Mouse (Mus musculus) forebrain, embryonic 12.5 days (tissue): ENCODE measurements at regions not wholly inside any gene's neighbourhood (a gene's known extent, or its start where the extent isn't known, plus 50 kb on each side); places are given as distances from the start of the nearest gene placed in this dataset.
A peak's percentile ranks its signal among the peaks of the same experiment; 100 is the strongest.

Experiments used
- ATAC-seq: fragments of 200-750 bp; cut with Nextera tagmentation; 2 replicates; pipeline ENCODE4 v1.8.0; 2017; ENCODE audit warnings: moderate TSS enrichment; ENCODE audit not compliant: low FRiP score
- H3K27ac ChIP-seq: fragments of 300-500 bp; sonication (generic); 2 replicates; pipeline ENCODE4 v1.5.1; 2016; ENCODE audit warnings: mild to moderate bottlenecking
- H3K27me3 ChIP-seq: fragments of 300-500 bp; sonication (generic); 2 replicates; pipeline ENCODE4 v1.6.1; 2016; ENCODE audit warnings: mild to moderate bottlenecking
- H3K36me3 ChIP-seq: fragments of 300-500 bp; sonication (generic); replicated peaks from 2 replicates; pipeline ENCODE4 v1.6.1; 2016; ENCODE audit warnings: mild to moderate bottlenecking
- H3K4me1 ChIP-seq: fragments of 300-500 bp; sonication (generic); 2 replicates; pipeline ENCODE4 v1.6.1; 2016
- H3K4me2 ChIP-seq: fragments of 300-500 bp; sonication (generic); 2 replicates; pipeline ENCODE4 v1.6.1; 2016; ENCODE audit warnings: mild to moderate bottlenecking, moderate library complexity
- H3K4me3 ChIP-seq: fragments of 300-500 bp; sonication (generic); replicated peaks from 2 replicates; pipeline ENCODE4 v1.5.1; 2016; ENCODE audit warnings: mild to moderate bottlenecking
- H3K9ac ChIP-seq: fragments of 300-500 bp; sonication (generic); 2 replicates; pipeline ENCODE4 v1.6.1; 2016; ENCODE audit warnings: mild to moderate bottlenecking
- H3K9me3 ChIP-seq: fragments of 300-500 bp; sonication (generic); 2 replicates; pipeline ENCODE4 v1.6.1; 2016
- WGBS: fragments of 180-500 bp; shearing (Covaris S2); methylation state at CpG from one replicate; pipeline ENCODE4 v1.1.7; 2016; 5-methylcytosine and 5-hydroxymethylcytosine counted together

DNA sequence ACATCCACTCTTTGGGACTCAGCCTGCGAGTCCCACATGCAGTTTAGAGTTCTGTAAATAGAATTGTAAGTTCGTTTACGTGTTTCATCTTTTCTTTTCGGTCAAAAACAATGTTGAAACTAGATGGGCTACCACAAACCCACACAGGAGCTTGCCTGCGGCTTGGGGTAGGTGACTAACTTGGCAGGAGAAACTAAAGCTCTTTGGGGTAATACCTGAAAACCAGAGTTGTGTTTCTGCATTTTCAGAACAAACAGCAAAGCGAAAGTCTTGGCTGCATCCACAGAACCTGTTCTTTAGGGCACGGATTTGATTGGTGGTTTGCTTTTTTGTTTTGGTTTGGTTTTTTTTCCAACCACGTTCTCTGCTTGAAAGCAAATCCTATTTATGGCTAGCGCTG is 264.0 kb downstream of the Zfp704 start:
- Histone ChIP-seq H3K4me2 (peak overlapping the region; percentile 94), H3K4me1 (peaks cover 32% of the 10 kb centered on the region), H3K9ac (no peak overlapping the region), H3K4me3 (peak overlapping the region; percentile 53; the same call in 1 of the 2 replicates), H3K27ac (no peak overlapping the region), H3K27me3 (peaks cover 44% of the 10 kb centered on the region), H3K36me3 (no peaks in the 10 kb centered on the region), H3K9me3 (no peaks in the 10 kb centered on the region)
- ATAC-seq: no peak
- 12% methylated on average over 9 of the region's 9 CpGs for WGBS

DNA sequence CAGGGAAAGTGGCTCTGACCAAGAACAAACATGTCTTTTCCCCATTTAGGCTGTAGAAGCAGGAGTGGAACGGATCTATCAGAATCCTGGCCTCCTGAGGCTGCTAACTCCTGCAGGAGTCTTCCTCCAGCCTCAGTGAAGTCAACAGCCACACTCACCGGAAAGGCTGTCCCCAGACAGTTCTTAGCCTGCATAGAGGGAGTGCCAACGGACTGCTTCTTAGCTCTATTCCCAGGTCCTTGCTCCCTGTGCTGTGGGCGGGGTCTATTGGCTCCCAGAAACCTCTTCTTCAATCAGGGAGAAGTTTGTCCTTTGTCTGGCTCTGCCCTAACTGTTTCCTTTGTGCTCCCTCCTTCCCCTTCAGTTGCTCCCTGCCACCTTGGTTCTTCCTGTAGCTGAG is 266.3 kb downstream of the Zfp704 start:
- no peaks in the 10 kb centered on the region for H3K36me3 ChIP-seq
- peaks cover 38% of the 10 kb centered on the region for H3K4me1 ChIP-seq
- no peak overlapping the region for H3K4me2 ChIP-seq
- H3K4me3 ChIP-seq: no peak overlapping the region
- no peak overlapping the region for H3K9ac ChIP-seq
- no peak for ATAC-seq
- 1% methylated on average over 4 of the region's 4 CpGs for WGBS
- peaks cover 50% of the 10 kb centered on the region for H3K27me3 ChIP-seq
- no peaks in the 10 kb centered on the region for H3K9me3 ChIP-seq
- no peak overlapping the region for H3K27ac ChIP-seq

DNA sequence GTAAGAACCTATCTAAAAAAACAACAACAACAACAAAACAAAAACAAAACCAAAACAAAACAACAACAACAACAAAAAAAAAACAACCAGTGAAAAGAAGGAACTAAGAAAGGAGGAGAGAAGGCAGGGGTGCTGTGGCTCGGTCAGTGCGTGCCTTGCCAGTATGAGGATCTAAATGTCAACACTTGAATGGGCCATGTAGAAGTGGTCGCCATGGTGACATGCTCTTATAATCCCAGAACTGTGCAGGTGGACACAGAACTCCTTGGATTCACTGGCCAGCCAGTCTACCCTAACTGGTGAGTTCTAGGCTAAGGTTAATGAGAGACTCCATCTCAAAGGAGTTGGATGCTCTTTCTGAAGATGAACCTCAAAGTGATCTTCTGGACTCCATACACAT is 267.7 kb downstream of the Zfp704 start:
- Histone ChIP-seq H3K4me1 (peaks cover 29% of the 10 kb centered on the region), H3K27me3 (peaks cover 42% of the 10 kb centered on the region), H3K4me2 (no peak overlapping the region), H3K9ac (no peak overlapping the region), H3K9me3 (no peaks in the 10 kb centered on the region), H3K4me3 (no peak overlapping the region), H3K27ac (no peak overlapping the region), H3K36me3 (no peaks in the 10 kb centered on the region)
- ATAC-seq: no peak
- WGBS: 77% methylated on average over 3 of the region's 3 CpGs

DNA sequence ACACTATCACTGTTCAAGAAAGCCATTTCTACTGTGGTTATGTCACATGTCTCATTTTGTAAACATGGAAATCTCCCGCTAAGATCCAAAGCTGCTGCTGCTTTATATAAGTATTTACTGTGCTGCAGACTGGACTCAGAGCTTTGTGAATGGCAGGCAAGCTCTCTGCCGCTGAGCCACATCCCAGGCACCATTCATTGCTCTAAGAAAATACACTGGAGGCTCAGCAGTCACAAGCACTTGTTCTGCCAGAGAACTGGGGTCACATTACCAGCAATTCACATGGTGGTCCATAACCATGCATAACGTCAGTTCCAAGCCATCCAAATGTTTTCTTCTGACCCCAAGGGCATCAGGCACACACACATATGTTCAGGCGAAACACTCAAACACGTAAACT is 268.2 kb downstream of the Zfp704 start:
- no peak overlapping the region for H3K27ac ChIP-seq
- H3K4me2 ChIP-seq: no peak overlapping the region
- no peaks in the 10 kb centered on the region for H3K36me3 ChIP-seq
- H3K27me3 ChIP-seq: peaks cover 42% of the 10 kb centered on the region
- no peaks in the 10 kb centered on the region for H3K9me3 ChIP-seq
- no peak overlapping the region for H3K4me3 ChIP-seq
- no peak; the same call in 1 of the 2 replicates for ATAC-seq
- H3K9ac ChIP-seq: no peak overlapping the region
- WGBS: 50% methylated on average over 5 of the region's 5 CpGs
- H3K4me1 ChIP-seq: peaks cover 29% of the 10 kb centered on the region

DNA sequence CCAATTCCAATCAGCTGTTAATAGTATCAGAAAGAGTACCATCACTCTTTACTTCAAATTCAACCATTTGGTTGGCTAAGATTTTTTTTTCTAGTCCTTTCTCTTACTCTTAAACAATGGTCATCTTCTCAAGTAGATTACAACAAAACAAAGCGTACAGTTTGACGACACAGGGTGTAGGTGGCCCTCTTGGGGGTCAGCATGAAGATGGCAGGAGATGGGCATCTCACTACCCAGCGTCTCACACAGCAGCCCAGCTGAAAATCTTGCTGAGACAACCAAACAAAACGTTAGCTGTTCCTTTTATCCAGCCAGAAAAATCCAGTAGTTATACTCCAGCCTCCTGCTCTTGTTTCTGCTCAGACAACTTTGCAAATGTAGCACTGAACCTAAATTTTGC is 268.6 kb downstream of the Zfp704 start:
- Histone ChIP-seq H3K36me3 (no peaks in the 10 kb centered on the region), H3K4me3 (no peak overlapping the region), H3K4me2 (peak overlapping the region; percentile 58), H3K27ac (no peak overlapping the region), H3K4me1 (peaks cover 25% of the 10 kb centered on the region), H3K9ac (no peak overlapping the region), H3K9me3 (no peaks in the 10 kb centered on the region), H3K27me3 (peaks cover 42% of the 10 kb centered on the region)
- 20% methylated on average over 4 of the region's 4 CpGs for WGBS
- no peak; the same call in 1 of the 2 replicates for ATAC-seq

DNA sequence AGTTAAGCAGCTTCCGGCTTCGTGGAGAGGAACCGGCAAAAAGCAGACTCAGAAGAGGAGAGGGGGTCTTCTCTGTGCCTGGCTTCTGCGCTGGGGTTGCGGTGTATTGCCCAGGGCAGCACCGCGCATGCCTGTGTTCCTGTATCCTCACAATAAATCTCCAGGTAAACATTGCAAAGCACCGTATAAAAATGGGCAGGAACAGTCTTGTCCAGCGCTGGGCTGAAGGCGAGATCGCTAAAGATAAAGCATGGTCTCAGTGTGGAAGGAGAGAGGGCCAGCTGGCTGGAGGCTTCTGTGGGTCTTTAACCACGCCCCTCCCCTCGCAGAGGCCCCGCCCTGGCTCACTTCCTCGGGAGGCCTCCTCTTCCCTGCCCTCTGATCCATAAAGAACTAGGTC is 269.1 kb downstream of the Zfp704 start:
- Histone ChIP-seq H3K36me3 (no peaks in the 10 kb centered on the region), H3K4me1 (peaks cover 25% of the 10 kb centered on the region), H3K9me3 (no peaks in the 10 kb centered on the region), H3K4me3 (peak overlapping the region; percentile 28), H3K27ac (no peak overlapping the region), H3K27me3 (peaks cover 42% of the 10 kb centered on the region), H3K9ac (0 out of 2 replicates have a peak overlapping the region, but pooled peaks have one; percentile 33), H3K4me2 (peak overlapping the region; percentile 58)
- peak; percentile 75 for ATAC-seq
- WGBS: 2% methylated on average over 15 of the region's 15 CpGs

DNA sequence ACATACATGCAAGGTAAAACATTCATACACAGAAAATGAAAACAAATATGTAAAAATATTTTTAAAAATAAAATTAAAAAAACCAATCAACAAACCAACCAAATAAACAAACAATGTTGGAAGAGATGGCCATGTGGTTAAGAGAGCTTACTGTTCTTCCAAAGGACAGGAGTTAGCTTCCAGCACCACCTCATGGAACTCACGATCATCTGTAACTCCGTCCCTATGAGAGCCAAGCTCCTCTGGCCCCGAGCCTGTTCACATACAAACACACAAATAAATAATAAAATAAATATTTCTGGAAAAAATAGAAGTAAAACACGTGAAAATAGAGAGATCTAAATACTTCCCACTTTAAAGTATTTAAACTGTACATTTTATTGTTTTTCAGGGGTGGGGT is 269.5 kb downstream of the Zfp704 start:
- 34% methylated on average over 4 of the region's 4 CpGs for WGBS
- Histone ChIP-seq H3K9ac (no peak overlapping the region), H3K27me3 (peaks cover 40% of the 10 kb centered on the region), H3K4me3 (peak overlapping the region; percentile 28), H3K9me3 (no peaks in the 10 kb centered on the region), H3K36me3 (no peaks in the 10 kb centered on the region), H3K27ac (no peak overlapping the region), H3K4me2 (peak overlapping the region; percentile 58), H3K4me1 (peaks cover 25% of the 10 kb centered on the region)
- ATAC-seq: no peak; the same call in 1 of the 2 replicates

DNA sequence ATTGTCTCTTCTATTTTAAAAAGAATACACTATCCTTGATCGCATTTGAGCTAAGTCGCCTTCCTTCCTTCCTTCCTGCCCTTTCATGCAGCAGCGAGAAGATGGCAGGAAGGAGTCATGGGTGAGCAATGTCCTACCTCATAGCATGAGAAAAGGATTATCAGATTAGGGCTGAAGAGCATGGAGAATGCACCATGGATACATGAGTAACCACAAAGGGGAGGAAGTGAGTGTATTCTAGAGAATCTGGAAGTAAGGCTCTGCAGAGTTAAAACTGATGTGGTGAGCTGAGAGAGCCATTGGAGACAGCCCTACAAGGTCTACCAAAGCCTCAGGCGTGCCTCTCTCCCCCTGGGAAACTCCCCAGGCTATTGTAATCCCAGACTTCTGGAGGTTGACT is 270.2 kb downstream of the Zfp704 start:
- 81% methylated on average over 4 of the region's 4 CpGs for WGBS

DNA sequence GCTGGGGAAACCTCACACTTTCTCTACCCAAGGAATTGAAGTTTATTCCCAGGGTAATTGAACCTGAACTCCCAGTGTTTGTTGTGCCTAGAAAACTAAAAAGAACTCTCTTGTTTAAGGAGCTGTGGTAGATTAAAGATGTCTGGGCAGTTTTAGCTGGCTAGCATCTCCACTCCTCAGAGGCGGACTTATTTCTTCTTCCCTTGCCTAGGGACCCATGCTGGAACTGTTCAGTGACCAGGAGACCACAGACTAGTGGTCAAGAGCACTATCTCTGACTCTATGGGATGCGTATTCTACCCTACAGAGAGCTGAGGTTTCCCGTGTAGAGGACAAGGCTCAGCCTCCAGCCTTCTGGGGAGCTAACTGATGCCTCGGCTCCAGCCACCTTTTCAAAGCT is 274.3 kb downstream of the Zfp704 start:
- Histone ChIP-seq H3K4me2 (no peak overlapping the region), H3K9me3 (no peaks in the 10 kb centered on the region), H3K9ac (no peak overlapping the region), H3K36me3 (no peaks in the 10 kb centered on the region), H3K27me3 (peaks cover 22% of the 10 kb centered on the region; the same call in 1 of the 2 replicates), H3K4me3 (no peak overlapping the region), H3K27ac (no peak overlapping the region), H3K4me1 (peaks cover 14% of the 10 kb centered on the region)
- 36% methylated on average over 4 of the region's 4 CpGs for WGBS
- ATAC-seq: no peak

More for the DNA sequence above, 270.2 kb downstream of the Zfp704 start:
- Histone ChIP-seq H3K36me3 (no peaks in the 10 kb centered on the region), H3K27ac (no peak overlapping the region), H3K4me2 (no peak overlapping the region), H3K4me1 (peaks cover 28% of the 10 kb centered on the region), H3K27me3 (peaks cover 35% of the 10 kb centered on the region), H3K4me3 (no peak overlapping the region), H3K9ac (no peak overlapping the region), H3K9me3 (no peaks in the 10 kb centered on the region)
- ATAC-seq: no peak
